Mouse (Mus musculus) adrenal gland, postnatal 25 days (tissue): ENCODE data around the gene Mtus2. TPM values are rescaled to one million over a fixed set of nuclear protein-coding genes. Genes with fewer than 3 reads are reported as not detected.
"Not testable (repeated sequence)": the region's sequence is repeated elsewhere in the genome, so short reads cannot be mapped to it uniquely, and the experiment has no call there.

Experiments used
- DNase-seq: peaks from one replicate; pipeline ENCODE4 v3.0.0; 2021; ENCODE audit warnings: mixed read lengths
- long read RNA-seq: library from polyadenylated mRNA; stranded (forward); transcript quantifications from one replicate; pipeline ENCODE4 v2.0.0, GENCODE M21; 2021
- total RNA-seq: library from RNA; stranded (reverse); gene quantifications from 2 replicates; pipeline ENCODE4 v1.2.3, GENCODE M21; 2021

Gene Mtus2
- total RNA-seq = 3.8 and 4.7 TPM in 2 replicates
- long read RNA-seq = 0 reads

DNA sequence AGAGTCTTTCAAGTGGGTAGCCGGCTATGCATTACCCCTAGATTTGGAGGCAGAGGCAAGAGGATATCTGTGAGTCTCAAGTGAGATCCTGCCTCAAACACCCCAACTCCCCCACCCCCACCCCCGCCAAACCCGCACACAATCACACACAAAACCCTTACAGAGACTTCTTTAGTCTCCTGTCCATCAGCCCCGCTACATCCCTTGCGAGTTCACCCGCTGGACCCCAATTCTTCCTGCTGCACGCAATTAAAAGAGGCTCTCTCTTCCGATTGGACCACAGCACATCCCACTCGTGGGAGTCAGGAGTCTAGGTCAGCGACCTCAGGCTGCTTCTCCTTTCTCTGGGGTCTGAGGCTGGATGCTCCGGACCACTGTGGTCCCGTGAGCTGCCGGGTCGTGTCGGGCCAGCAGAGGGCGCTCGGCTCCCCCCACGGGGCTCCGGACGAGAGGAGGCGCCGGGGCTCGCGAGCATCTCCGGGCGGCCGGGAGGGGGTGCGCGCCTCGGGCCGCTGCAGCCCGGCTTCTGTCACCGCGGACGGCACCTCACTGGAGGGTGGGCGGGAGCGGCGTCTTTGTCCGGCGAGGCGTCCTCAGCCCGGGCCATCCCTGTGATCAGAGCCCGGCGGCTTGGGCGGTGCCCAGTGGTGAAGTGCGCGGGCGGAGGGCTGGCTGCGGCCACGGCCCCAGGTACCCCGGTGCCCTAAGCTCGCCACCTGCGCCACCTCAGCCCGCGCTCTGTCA is at the start of gene Mtus2:
Gene Mtus2, plus strand, starts transcription at position 500 of the 744 bp plus-strand sequence.
- peak; percentile 86 for DNase-seq

DNA sequence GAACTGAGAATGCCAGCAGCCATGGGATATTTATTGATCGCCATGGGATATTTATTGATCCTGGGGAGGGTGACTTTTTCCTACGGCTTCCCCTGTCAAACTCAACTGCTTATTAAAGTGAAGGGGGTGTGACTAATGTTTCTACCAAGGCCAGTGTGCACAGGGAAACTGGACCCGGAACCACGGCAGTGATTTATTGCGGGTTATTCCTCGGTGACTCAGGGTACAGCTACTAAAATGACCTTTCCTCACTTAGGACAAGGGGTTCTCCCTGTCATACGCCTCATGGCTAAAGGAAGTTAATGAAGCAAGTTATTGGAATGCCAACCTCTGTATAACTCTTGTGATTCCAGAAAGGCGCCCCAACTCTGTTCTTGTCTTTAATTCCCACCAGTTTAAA is 49.3 kb upstream of the Mtus2 start:
- peak; percentile 51 for DNase-seq

DNA sequence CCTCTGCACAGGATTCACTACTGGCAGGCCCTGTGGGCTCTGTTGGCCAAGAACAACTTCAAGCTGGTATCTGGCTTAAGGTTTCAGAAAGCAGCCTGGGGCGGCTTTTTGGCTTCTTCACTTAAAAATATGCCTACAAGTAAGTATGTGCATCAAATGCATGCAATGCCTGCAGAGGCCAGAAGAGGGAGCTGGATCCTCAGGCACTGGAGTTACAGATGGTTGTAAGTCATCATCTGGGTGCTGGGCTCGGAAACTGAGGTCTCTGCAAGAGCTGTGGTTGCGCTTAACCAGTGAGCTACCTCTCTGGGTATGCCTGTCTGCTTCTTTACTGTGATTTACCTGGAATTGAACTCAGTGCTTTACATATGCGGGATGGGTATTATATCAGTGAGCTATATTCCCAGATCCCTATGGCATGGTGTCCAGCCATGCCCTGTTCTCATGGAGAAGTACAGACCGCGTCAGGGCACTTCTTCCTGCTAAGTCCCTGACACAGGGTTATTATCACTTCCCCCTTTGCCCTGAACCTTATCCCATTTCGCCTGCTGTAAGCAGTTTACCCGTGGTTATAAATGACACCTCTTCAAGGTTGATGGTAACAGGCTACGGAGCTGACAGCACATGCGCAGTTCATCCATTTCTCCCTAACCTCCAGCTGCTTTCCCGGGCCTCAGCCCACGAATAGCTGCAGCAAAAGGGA is 46.2 kb upstream of the Mtus2 start:
- no peak for DNase-seq

DNA sequence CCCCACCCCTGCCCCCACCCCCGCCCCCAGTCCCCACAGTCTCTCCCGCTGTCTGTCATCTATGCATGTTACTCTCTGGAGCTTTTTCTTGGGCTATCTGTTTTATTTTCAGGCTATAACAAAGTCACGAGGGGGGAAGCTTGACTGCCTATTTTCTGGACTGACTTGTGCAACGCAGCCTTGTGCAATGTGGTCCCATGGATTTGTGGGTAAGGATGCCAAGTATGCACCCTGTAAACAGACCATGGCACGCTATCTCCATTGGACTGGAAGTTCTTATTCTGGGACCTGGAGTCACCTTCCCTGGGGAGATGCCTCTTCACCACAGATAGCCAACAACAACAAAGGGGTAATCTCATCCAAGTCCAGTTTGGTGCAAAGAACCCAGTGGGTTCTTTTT is 45.4 kb upstream of the Mtus2 start:
- peak; percentile 30 for DNase-seq

DNA sequence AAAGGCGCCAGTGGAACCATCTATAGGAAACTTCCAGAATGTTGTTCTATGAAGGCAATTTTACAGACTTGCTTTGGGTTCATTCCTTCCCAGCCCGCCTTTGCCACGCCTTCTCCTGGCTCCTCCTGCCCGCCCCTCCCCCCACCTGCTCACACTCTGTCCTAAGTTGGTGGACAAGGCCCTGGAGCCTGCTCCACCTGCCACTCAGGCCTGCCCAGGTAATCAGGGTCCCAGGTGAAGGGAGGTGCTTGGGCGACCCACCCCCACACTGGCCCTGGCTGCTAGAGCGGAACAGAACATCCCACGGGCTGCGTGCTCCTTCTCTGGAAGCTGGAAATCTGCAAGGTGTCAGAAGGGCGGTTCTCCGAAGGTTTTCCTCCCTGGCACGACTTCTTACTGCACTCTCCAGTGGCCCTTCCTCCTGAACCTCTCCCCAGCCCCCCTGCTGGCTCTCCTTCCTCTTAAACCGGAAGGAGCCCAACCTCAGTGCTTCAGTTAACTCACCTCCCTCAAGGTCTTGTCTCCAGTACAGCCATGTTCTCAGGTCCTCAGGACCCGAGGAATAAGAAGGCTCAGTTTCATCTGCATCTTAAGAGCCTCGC is 43.8 kb upstream of the Mtus2 start:
- DNase-seq = no peak

DNA sequence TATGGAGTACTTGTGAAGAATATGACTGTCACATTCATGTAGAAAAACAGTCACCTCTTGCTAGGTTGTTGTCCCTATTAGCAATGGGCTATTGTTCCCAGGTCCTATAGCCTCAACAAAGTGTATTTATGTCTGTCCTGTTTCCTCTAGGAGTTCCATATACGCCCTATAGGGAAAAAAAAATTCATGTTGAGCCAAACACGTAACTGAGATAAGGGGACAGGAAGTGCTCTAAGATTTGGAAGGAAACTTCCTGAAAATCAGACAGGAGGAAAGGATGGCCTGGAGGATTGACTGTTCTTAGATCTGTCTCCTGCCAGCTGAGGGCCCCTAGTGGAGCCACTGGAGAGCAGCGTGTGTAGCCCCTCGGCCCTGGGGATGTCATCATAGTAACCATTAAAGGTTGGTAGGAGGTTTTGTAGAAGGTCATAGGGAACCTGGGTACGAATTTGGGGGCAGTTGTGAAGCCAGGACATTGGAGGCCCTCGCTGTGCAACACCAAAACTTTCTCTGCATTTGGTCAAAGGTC is 42.0 kb upstream of the Mtus2 start:
- no peak for DNase-seq

DNA sequence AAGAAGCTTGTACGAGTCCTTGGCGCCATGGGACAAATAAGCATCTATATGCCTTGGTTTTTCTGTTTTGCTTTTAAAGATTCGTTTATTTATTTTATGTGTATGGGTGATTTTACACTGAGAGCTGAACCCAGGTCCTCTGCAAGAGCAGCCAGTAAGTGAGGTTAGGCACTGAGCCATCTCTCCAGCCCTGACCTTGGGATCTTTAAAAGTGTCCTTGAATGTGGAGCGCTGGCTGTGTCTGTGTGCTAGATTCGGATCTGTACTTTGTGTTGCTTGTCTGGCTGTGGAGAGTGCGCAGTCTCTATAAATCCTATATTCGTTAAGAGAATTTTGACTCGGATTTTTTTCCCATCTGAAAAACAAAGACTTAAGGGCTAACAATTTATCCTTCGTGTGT is 40.9 kb upstream of the Mtus2 start:
- DNase-seq = peak; percentile 63

DNA sequence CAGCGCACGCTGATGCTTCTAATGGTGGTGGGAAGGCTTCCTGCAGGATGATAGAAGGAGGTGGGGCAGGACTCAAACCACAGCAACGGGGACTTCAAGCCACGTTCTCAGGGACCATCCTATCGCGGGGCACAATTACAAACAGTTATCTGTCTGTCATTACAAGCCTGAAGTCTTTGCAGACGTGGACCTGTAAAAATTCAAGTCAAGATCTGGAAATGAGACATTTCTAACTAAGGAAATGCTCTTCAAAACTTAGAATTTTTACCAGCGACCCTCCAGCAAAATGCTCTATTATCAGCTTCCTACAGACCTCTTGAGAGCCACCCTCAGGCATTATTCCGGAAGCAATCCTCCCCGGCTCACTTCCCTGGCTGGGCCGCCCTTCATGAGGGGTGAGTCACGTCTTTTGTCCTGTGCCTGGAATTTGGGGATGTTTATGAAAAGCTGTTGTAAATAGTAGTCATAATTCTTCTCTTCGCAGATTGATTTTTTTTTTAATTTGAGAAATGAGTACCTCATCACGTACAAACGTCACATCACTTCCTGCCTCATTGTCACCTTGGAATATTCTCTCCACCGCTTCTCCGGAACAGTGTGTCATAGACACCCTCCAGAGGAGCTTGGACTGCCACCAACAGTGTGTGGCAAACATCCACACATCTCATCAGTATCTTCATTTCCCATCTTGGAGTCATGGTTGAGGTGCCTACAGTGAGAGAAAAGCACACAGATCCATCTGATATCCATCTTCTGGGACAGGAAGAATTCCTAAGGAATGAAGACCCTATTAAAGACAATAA is 38.9 kb upstream of the Mtus2 start:
- DNase-seq = peak; percentile 43

DNA sequence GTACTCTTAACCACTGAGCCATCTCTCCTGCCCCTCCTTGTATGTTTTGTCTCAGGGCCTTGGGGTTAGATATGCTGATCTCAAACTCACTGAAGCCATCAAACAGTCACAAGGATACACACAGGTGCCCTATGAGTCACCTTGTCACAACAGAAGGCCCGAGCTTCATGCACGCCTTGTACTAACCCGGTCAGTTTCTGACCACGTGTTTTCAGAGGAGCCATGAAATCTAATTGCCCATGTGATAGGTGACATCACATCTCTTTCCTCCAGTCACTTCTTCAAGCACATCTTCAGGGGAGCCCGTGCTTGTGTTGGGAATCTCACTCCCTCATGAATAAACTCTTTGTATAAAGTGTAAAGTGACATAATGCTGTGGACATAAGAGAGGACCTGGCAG is 32.5 kb upstream of the Mtus2 start:
- no peak for DNase-seq

DNA sequence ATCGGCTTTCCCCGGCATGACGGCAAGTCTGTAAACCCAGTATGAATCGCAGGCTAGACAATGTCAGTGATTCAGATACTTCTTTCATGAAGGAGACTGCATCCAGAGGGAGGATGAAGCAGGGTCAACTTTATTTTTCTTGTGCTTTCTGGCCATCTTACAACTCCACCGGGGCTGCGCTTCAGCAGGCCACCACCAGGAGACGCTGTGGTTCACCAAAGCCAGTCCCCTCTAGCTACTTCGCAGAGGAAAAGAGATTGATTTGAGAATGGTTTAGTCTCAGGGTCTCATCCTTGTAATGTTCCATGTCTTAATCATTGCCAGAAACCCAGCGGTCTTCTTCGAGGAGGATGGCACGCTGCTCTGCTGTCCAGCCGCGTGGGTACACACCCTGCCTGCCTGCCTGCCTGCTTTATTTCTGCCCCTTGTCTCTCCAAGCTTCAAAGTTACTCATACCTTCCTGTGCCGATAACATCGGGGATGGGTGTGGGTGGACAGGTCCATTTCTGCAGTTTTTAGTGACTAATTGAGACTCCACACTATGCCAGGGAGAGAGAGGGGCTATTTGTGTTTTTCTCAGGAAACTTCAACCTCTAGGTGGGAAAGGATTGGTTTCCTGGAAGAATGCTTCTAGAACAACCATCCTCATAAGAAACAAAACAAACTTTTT is 31.1 kb upstream of the Mtus2 start:
- DNase-seq = peak; percentile 18

DNA sequence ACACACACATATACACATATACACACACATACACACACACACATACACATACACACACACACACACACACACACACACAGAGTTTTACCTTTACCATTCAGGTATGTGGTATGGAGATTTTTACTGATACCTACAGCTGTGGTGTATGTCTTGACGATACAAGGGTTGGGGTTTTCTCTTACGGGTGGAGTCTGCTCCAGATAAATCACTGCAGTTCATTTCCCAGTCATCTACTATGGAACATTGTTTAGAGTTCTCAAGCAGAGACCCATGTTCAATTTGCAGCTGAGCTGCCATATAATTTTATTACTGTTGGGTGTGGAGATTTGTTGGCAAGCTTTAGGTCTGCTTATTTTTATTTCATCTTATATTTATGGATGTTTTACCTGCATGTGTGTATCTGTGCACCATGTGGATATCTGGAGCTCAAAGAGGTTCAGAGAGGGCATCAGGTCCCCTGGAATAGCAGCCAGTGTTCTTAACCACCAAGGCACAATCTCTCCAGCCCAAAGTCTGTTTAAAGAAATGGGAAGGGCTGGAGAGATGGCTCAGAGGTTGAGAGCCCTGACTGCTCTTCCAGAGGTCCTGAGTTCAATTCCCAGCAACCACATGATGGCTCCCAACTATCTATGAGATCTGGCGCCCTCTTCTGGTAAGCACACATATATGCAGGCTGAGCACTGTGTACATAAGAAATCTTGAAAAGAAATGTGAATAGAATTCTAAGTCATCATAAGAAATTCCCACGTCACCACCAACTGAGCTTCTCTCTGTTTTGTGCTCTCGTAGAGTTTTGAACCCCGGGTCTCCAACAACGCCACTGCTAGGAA is 28.2 kb upstream of the Mtus2 start:
- no peak for DNase-seq

DNA sequence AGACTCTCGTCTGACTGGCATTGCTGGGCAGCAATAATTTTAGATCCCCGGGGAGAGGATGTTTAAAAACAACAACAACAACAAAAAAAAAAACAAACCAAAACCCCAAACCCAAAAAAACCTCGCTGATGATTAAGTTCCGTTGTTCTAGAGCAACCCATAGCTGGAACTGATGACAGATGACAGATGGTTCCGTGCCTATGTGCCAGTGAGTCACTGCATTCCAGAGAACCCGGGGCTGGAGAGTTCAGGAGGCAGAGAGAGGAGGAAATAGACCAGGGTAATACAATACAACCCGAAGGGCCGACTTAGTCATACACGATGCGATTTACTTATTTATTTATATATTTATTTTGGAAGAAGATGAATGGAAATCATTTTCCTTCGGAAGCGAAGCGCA is 22.0 kb upstream of the Mtus2 start:
- no peak for DNase-seq

DNA sequence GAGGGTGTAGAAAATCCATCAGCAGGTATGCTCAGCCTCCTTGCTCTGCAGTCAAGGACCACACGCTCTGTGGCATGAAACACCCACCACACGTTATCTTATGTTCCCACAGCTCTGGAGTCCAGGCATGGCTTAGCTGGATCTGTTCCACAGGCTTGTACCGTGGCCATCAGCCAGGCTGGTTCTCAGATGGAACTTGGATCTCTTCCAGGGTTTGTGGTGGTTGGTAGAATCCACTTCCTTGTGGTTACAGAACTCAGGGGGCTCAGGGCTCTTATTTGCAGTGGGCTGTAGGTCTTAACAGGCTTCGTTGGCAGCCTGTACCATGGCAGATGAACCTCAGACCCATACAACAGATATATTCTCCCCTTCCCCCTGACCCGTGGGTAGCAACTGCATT is 17.9 kb upstream of the Mtus2 start:
- DNase-seq = no peak

DNA sequence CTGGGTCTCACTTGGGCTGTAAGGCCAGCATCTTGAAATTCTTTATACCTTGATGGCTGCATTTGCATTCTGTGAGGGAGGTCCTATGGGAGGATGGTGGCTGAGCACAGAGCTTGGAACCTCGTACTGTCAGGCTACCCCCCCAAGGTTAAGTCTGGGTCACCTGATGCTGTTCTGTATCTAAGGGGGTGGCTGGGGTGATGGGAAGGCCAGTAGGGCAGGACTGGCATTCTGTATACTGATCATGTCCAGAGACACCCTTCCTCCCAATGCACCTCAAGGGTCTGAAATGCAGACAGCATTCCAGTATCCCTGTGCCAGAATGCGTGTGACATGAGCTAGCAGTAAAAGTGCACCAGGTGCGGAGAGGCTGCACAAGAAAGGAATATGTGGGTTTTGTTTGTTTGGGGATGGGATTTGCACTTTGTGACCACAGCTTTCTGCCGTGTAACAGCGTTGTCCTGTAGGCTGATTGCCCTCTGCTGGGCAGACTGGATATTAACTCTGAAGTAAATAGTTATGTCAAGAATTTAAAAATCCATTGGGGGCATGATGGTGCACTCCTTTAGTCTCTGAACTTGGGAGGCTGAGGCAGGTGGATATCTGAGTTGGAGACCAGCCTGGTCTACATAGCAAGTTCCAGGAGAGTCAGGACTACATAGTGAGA is 12.0 kb upstream of the Mtus2 start:
- peak; percentile 14 for DNase-seq

DNA sequence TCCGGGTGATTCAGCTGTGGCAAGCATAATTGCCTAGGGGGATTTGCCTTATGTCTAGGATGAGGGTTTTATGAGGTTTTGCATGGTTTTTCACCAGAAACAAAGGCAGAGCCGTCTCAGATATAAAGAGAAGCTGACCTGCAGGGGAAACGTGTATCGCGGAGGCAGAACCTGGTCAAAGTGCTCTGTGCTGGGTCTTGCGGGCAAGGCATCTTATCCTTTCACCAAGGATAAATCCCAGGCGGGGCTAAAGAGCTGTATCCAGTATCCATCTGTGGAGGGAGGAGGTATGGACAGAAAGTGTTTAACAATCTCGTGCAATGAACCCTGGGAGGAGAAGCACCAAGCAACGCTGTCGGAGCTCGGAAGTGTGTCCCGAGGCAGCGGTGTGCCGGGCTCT is 7.2 kb upstream of the Mtus2 start:
- DNase-seq = no peak

DNA sequence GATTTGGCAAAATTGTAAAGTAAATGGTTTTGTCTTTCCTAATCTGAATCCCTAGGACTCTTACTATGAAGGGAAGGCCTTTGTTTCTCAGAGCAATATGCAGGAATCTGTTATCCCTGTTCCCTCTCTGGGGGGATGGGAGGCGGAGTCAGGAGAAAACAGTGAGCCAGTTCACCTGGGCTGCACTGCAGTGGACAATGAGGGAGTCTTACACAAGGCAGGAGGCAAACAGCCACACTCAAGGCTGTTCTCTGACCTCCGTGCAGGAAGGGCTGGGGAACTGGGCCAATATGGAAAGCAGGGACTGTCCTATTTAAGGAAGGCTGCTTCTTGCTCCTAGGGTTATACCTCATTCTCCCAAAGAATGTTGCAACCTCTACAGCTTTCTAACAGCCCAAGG is 5.4 kb upstream of the Mtus2 start:
- no peak for DNase-seq

DNA sequence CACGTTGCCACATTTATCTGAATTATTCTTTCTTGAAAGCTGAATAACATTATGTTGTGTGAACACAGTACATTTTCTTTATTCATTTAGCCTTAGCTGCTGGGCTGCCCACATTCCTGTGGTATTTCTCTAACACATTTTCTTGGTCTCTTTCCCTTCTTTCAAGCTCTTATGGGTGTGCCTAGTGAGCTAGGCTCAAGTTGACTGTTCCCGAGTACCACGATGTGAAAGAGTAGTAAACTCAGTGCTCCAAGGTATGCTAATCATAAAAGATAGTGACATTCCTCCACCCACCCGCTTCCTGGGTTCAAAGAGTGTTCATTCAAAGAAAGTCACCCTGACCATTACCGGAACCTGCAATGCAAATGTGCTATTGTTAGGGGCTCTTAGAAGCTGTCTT is 3.9 kb upstream of the Mtus2 start:
- DNase-seq = not testable (repeated sequence)

DNA sequence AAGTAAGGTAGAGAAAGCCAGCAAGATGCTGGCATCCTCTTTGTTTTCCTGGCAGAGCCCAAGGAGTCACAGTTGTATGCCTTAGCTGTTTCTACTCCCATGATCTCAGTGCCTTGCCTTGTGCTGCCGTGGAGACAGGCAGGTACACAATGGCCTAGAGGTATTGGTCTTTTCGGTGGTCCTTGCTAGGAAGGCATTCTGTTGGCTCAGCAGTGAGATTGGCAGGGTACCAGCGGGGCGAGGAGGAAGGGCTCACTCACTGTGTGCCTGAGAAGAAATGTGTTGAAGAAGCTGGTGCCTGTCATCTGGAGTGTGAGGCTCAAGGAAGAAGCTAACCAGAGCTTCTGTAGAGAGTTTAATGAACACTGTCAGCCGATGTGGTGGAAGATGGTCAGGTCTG is 1.4 kb upstream of the Mtus2 start:
- DNase-seq = no peak

DNA sequence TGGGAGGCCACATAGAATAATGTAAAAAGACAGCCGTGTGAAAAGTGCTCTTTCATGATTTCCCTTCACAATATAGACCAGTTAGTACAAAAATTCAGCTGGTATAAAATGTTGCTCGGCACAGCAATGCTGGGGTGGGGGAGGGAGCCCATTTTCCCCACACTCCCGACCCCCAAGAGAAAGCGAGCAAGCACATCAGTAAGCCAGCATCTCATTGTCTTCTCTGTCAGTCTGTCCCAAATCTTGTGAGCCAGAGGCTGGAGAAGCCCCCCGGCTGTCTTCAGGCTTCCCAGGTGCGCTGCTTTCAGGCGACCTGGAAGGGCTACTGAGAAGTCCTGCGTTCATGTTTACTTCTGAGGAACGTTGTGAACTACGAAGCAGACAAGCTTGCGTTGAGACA is 699 bp upstream of the Mtus2 start:
- DNase-seq = no peak

DNA sequence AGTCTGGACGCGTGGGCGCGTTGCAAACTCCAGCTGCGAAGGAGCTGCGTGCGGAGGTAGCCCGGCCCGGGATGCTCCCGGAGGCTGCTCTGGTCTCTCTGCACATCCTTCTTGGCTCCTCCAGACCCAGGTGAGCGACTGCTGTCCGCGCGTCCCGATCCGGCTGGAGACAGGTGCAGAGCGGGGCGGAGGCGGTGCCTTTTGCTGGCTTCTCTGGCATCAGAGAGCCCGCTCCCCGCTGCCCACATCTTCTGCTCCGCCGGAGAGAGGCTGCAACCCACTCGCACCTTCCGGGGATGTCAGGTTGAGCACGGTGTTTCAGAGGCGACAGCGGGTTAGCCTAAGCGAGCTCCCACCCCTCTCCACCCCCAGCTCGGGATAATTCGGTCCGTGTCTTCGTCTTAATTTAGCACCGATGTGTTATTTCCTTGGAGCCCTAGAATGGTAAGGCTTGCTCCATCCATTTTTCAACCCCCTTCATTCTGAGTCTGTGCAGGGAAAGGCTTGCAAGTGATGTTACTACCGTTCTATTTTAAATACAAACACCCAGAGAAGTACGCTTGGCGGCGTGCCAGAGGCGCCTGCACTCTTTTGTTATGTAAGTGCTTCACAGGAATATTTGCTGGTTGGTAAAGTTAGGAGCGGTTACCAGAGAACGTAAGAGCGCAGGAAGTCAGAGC is 612 bp downstream of the Mtus2 start:
- DNase-seq = peak; percentile 46
